Mouse (Mus musculus) retina, postnatal 7 days (tissue): ENCODE data around the gene Hip1.

Experiments
- DNase-seq: peaks from one replicate; pipeline ENCODE4 v3.0.0-alpha.2; 2012; ENCODE audit warnings: low read depth, low spot score

The Hip1 gene

DNA sequence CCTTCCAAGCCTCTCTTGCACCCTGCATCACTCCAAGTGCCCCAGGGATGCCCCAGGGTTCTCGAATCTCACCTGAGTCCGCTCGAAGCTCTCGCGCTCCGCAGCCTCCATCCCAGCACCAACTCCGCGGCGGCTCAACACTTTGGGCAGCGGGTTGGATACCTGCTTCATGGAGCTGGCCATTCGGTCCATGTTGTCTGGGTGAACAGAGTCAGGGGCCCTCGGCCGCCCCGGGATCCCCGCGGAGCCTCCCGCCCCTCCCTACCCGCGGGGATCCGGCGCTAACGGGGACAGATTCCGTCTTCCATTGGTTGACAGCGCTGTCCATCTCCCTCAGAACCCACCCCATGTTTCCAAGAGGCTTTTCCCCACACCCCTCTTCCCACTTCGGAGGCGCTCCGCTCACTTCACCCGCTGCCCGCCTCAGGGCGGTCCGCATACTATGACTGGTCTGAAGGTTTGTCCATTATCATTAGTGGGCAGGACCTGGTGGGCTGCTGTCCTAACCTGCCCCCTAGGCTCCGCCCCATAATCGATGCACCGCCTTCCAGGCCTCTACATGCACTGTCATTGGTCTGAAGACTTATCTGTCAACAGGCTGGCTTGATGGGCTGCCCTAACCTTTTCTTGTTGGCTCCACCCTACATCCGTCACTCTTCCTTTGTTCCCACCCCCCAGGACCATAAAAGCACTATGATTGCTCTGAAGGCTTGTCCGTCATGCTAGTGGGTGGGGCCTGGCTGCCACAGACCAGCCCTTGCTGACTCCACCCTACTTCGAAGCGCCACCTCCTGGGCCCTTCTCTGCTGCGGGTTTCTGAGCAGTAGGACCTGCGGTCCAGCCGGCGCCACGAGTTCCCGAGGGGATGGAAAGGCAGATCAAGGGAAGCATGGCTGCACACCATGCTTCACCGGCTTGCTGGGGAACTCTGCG is at the start of gene Hip1:
TSS of gene Hip1 (minus strand) at position 256 of the 933 bp plus-strand sequence.
- DNase-seq, result peak; percentile 99

DNA sequence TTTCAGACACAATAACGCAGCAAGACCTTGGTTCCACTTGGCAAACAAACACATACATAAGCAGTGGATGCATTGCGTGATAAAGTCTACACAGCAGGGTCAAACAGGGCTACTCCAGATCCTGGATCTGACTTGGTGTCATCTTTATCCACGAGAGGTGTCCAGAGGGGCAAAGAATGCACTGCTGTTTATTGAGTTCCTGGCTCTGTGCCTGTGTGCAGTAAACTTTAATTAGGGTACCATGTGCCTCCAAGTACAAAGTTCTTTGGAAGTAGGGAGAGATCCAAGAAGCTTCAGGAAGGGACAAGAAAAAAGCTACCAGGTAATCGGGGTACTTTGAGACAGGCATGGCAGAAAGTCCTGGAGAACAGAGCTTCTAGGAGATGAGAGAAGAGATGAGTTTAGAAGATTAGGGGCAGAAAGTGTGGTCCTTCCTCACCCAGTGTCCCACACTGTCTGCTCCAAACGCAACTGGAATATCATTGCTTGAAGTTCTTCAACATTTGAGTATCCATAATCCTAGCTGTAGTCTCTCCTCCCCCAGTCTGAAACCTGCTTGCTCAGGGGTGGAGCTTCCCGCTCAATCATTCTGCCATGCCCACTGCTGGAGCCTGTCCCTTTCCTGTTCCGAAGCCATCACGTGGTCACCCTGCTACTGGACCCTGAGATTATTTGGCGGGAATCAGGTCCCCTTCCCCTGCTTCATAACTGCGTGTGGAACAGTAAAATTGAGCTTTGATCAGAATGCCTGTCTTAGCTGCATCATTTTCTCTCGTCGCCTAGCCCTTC is 45.3 kb upstream of the Hip1 start:
- DNase-seq, result no peak

DNA sequence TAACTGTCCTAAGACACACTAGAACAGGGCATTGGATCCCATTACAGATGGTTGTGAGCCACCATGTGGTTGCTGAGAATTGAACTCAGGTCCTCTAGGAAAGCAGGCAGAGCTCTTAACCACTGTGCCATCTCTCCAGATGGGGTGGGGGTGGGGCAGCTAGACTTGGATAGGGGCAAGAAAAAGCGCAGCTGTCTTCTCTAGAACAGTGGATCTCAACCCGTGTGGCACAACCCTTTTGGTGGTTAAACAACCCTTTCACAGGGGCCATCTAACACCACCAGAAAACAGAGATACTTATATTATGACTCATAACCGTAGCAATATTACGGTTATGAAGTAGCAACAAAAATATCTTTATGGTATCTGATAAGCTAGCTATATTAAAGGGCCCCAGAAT is 42.8 kb upstream of the Hip1 start:
- DNase-seq, result no peak

DNA sequence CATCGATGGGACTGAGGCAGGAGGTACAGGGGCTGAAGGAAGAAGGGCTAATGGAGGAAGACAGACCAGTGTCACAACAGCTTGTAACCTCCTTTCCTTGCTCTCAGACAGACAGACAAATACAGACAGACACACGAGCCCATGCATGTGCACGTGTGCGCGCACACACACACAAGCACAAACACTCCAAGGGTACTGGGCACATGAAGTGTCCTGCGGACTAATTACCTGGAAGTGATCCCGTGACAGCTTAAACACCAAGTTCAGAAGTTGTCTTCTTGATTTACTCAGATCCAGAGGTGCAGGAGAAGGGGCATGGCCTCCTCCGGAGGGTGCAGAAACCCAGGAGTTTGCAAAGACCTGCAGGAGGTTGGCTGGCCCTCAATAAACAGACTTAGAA is 40.8 kb upstream of the Hip1 start:
- no peak for DNase-seq

DNA sequence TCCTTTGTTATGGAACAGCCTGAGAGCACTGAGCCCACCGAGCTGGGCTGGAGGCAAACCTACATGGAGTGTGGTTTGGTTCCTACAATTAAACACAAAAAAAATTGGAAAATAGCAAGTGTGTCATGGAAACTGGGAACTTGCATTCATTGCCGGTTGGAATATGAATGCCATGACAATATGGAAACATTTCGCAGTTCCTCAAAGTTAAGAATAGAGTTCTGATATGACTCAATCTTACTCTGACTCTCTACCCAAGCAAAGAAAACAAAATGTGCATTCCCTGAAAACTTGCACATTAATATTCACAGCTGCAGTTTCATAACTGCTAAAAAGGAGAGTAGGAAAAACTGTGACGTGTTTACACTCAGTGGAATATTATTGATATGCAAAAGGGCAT is 37.4 kb upstream of the Hip1 start:
- no peak for DNase-seq

DNA sequence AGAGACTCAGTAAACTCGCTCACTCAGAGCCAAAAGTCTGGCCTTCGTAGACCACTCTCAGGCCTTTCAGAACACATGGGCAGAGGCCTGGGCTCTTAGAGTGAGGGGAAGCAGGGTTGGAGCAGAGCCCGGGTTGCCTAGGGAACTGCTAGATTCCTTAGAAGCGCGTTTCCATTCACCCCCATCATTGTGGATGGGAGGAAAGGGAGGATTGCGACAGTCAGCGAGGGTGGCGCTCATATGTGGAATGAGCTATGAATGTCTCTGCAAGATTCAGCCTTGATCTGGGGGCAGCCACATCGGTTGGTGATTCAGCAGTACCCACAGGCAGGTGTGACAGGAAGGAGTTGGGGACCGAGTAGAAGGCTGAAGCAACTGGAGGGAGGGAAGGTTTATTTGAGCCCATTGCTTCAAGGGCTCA is 34.4 kb upstream of the Hip1 start:
- DNase-seq, result no peak

DNA sequence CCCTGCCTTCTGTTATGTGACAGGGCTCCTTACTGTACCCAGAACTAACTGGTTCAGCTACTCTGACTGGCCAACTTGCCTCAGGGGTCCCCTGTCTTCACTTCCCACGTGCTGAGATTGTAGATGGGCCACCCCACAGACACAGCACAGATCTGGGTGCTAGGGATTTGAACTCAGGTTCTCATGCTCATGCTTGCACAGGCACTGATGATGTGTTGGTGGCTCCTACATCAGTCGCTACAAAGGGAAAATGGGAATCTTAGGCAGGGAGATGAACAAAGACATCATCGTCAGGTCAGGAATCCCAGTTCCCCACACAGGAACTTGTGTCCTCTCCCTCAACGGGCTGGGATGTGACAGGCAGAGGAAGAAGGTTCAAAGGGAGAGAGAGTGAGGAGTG is 31.1 kb upstream of the Hip1 start:
- DNase-seq, result no peak

DNA sequence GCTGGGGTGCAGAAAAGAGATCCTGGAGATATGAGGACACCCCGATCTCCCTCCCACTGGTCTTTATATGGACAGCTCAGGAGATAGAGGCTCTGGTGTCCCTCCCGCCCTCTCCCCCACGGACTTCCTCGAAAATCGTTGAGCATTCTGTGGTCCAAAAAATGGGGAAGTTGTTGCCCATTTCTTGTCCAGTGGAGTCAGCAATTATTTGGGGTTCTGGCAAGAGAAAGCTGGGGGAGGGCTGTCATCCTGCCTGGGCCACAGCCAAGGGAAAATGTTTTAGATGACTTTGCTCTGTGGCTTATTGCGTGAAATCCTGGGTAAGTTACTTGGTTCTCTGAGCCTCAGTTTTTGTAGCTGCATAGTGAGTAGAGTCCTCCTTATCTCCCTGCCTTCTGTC is 28.1 kb upstream of the Hip1 start, which contains the start of gene Ccl24:
TSS of gene Ccl24 (minus strand) at position 44 of the 400 bp plus-strand sequence.
- no peak for DNase-seq

DNA sequence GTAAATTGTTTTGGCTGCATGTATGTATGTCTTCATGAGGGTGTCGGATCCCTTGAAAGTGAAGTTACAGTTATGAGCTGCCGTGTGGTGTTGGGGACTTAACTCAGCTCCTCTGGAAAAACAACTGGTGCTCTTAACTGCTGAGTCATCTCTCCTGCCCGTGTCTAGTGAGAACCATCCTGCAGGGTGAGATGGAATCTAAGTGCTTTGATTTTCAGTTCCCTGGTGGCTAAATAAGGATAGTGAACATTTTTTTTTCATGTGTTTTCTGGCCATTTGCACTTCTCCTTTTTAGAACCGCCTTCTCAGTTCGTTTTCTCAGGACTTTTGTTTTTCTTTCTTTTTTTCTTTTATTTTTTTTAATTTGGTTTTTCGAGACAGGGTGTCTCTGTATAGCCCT is 23.8 kb upstream of the Hip1 start:
- DNase-seq, result no peak

DNA sequence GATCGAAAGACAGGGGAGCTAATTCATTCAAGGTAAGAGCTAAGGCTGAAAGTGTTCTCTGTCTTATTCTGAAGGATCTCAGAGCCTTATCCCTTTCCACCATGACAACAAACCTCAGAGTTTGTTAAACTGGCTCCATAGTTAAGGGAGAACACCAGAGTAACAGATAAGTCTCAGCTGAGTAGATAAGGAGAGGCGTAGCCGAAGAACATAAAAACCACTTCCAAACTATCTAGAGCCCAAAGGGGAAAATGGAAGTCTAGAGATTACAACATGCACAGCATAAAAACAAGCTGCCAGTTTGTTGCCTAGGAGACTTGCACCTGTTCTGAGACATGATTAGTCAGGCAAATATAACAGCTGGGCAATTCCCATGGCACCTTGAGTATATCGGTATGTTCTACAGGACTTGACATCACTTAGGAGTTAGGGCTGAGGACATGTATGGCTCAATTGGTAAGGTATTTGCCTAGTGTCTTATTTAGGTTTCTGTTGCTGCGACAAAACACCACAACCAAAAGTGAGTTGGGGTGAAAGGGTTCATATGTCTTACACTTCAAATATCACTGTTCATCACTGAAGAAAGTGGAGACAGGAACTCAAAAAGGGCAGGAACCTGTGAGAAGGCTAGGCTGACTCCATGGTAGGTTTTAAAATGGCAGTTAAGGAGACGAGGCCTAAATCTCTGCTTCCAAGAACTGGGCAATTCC is 22.8 kb upstream of the Hip1 start:
- no peak for DNase-seq

DNA sequence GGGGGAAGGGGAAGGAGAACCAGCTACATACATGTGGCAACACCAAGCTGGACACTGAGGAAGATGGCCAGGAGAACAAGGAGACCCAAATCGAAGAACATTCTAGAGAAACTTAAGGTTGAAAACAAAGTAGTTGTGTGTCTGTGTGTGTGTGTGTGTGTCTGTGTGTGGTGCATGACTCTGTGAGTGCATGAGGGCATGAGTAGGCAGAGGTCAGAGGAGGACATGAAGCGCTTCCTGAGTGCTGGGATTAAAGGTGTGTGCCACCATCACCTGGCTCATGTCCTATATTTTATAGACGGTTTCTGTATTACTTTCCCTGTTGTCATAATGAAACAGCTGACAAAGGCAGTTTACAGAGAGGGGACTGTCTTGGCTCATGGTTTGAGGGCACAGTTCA is 18.5 kb upstream of the Hip1 start, which contains the start of gene Ccl26:
TSS of gene Ccl26 (minus strand) at position 101 of the 400 bp plus-strand sequence.
- no peak for DNase-seq

DNA sequence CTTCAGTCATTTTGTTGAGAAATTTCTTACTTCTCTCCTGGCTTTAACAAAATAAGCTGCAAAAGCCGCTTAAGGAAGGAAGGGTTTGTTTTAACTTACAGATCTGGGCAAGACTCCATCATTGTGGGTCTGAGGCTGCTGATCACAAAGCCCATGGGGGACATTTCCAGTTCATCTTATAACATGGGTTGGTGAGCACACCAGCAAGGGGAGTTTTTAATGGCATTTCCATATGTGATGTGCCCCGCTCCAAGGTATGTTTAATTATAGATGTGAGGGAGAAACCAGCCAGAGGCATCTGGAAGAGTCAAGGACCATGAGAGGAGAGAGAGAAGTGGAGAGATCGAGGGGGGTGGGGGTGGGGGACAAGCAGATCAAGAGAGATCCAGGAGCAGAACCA is 12.8 kb upstream of the Hip1 start:
- no peak for DNase-seq

DNA sequence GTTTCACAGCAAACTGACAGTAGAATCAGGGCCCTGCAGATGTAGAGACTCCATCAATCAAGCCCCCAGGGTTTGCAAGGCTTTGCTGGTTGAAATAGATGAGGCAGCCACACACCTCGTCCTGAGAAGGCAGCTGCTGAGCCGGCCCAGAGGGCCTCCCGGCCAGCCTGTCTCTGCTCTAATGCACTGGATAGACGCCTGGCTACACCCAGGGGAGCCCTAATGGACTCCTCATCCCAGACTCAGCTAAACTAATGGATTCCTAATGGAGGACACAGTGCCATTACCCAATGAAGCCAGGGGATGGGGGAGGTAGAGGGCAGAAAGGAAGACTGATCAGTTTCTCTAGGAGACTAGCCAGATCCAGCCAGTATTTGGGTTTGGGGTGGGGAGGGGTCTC is 12.1 kb upstream of the Hip1 start:
- DNase-seq, result no peak

DNA sequence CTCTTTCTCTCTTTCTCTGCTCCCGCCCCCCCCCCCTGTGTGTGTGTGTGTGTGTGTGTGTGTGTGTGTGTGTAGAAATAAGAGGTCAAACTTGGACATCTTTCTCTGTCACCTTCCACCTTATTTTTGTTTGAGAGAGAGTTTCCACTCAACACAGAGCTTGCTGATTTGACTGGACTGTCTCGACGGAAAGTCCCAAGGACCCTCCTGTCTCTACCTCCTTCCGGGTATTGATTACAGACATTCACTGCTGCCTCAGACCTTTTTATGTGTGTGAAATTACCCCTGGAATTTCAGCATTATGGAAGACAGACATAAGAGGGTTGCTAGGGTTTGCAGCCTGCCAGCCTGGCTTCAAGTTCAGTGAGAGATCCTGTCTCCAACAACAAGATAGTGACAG is 11.3 kb upstream of the Hip1 start:
- DNase-seq, result no peak

DNA sequence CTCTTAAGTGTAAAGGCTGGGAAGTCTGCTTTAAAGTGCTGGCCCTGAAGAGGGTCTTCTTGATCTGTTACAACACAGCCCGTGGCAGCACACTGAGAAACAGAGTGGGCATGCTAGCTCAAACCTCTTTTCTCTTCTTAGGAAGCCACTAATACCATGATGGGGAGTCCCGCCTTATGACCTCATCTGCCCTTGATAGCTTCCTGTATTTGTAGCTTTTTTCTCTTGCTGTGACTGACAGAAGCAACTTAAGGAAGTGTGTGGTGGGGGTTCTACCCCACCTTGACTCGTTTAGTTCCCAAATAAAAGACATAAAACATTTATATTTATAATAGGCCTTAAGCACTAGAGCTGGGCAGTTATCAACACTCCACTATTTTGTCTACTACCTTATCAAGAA is 6.7 kb upstream of the Hip1 start:
- no peak for DNase-seq

DNA sequence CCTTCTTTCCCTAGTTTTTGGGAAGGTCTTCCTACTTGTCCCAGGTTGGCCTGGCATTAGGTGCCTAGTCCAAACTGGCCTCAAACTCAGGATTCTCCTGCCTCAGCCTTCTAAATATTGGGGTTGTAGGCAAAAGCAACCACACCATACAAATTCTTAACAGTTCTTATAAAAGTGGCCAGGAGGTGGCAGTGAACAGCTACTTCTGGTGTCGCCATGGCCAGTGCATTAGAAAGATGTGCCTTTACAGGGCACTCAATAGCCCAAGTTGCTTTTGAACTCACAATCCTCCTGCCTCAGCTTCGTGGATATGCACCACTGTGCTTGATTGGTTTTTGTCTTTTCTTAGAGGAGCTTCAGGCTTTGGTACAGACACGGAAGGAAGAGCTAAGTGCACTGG is 6.0 kb upstream of the Hip1 start:
- DNase-seq, result no peak

DNA sequence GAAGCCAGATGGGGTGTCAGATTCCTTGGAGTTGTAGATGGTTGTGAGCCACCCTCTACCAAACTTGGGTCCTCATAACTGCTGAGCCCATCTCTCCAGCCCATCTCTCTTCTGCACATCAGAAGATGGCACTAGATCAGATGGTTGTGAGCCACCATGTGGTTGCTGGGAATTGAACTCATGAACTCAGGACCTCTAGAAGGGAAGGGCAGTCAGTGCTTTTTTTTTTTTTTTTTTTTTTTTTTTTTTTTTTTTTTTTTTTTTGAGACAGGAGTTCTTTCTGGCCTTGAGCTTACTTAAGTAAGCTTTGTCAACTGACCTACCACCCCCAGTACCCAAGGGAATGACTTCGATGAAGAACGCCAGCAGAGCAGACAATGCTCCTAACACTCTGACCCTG is 3.1 kb upstream of the Hip1 start:
- no peak for DNase-seq

DNA sequence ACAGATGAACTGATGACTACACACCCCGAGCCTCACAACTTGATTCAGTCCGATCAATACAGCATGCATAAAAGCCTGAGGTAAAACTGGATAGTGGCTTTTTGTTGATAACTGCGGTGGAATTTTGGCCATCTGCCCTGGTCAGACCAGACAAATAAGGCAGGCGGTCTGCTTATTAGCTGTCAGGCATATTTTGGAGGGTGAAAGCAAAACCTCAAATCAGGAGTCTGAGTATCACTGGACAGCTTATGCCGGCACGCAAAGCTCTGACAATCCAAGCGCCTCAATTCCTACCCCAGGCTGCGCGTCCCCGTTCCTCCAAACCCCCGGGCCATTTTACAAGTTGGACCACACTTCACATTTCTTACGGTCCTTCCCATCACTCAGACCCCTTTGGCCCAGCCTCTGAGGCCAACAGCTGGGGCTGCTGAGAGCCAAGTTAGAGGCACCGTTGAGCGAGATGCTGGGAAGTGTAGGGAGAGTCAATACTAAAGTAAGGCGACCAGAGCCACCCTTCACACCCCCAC is 825 bp downstream of the Hip1 start:
- DNase-seq, result no peak

DNA sequence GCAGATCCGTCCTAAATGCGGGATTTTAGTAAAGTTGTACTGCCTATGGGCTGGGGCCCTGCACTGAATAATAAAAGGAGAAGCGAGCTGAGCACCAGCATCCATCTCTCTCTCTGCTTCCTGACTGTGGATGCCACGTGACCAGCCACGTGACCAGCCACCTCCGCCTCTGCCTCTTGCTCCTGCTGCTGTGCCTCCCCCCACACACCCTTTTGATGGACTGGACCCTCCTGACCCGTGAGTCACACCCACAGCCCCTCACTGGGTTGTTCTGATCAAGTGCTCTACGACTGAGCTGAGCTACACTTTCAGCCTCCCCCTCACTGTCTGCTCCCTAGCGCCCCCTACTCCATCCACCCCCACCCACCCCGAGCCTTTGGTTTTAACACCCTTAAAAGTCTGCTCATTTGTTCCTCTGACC is 7.1 kb downstream of the Hip1 start:
- no peak for DNase-seq

DNA sequence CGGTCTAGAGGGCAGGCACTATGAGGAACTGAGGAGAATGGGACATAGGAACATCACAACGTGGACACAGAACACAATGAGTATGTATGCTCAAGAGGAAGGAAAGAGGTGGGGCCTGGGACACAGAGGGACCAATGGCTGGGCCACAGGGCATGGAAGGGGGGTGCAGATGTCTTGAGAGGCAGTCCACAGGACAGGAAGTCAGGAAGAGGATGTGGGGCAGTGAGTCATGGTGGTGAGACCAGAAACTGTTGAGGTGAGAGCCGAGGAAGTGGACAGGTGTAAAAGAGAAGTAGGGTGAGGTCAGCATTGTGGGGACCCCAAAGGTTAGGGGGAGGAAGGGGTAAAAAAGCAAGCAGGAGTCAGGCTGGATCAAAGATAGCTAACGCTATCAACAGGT is 7.6 kb downstream of the Hip1 start:
- no peak for DNase-seq

DNA sequence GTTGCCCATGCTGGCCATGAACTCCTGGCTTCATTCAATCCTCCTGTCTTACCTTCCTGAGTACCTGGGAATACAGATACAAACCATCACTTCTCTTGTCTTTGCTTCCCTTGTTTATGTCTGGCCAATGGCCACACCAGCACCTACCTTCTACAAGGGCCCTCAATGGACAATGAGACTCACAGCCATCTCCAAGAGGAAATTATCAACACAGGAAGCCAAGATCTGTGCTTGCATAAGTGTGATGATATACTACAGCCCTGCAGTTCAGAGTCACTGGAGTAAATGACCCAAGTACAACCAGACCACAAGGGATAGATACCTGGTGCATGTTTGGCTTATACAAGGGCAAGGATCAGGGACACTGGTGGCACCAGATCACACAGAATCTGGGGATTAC is 9.1 kb downstream of the Hip1 start:
- DNase-seq, result no peak

DNA sequence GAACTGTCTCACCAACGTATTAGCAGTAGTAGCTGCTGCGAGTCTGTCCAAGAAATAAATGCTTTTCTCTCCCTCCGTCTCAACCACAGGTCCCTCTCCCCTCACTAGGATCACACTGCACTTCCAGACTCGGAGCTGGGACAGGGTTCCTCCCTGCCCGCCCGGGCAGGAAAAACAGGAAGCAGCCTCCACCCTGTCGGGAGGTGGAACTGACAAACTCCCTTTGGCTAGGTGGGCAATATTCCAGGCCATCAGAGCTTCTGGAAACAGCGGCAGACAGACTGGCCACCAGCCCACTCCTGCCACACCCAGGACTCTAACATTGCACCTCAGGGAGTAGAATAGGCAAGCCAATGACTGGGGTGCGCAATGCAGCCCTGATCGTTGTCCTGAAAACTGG is 11.5 kb downstream of the Hip1 start:
- DNase-seq, result no peak
